Mouse (Mus musculus) forebrain, embryonic 10.5 days (tissue): ENCODE measurements at regions not wholly inside any gene's neighbourhood (a gene's known extent, or its start where the extent isn't known, plus 50 kb on each side); places are given as distances from the start of the nearest gene placed in this dataset.

Experiments
- DNase-seq: peaks from one replicate; pipeline ENCODE4 v3.0.0-alpha.2; 2017; ENCODE audit warnings: low spot score; ENCODE audit errors: extremely low spot score
- H3K27ac ChIP-seq: fragments of 300-500 bp; sonication (generic); 2 replicates; pipeline ENCODE4 v1.5.1; 2016; ENCODE audit warnings: mild to moderate bottlenecking
- H3K27me3 ChIP-seq: fragments of 300-500 bp; sonication (generic); 2 replicates; pipeline ENCODE4 v1.6.1; 2016; ENCODE audit warnings: mild to moderate bottlenecking; ENCODE audit not compliant: poor library complexity, severe bottlenecking
- H3K36me3 ChIP-seq: fragments of 300-500 bp; sonication (generic); replicated peaks from 2 replicates; pipeline ENCODE4 v1.6.1; 2016; ENCODE audit warnings: mild to moderate bottlenecking, moderate library complexity
- H3K4me1 ChIP-seq: fragments of 300-500 bp; sonication (generic); 2 replicates; pipeline ENCODE4 v1.6.1; 2016
- H3K4me3 ChIP-seq: fragments of 300-500 bp; sonication (generic); 2 replicates; pipeline ENCODE4 v1.5.1; 2016; ENCODE audit warnings: mild to moderate bottlenecking, moderate library complexity
- H3K9me3 ChIP-seq: fragments of 300-500 bp; sonication (generic); 2 replicates; pipeline ENCODE4 v1.6.1; 2016; ENCODE audit warnings: mild to moderate bottlenecking, moderate library complexity
- WGBS: fragments of 180-500 bp; shearing (Covaris S2); methylation state at CpG from one replicate; pipeline ENCODE4 v1.1.7; 2016; 5-methylcytosine and 5-hydroxymethylcytosine counted together

DNA sequence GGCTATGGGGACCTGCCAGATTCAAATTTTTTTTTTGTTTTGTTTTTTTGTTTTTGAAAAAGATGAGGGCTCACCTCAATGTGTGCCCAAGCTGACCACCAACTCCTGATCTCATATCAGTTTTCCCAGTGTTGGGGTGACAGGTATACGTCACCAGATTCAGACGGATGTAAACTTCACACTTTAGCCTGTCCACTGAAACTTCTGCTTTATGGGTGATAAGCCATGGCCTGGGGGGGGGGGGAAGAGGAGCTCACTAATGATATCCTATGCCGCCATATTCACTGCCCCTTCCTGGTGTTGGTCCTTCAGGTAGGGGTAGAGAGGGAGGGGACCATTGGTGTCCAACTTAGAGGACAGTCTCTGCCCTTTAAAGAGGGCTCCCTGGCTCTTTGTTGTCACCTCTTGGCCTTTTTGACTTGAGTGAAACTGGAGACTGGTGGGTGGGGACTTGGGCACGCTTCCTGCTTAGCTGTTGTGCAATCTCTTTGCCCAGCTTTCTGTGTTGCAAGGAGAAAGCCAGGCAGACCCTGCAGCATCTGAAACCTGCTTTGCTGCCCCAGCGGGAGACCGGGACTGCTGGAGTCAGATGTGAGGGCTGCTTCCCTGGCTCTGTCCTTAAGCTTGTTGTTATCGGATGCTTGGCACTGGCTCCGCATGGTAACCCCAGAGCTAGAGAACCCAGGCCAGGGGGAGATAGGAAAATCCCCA is 125.8 kb downstream of the Irx5 start:
- Histone ChIP-seq H3K27me3 (peaks cover 13% of the 10 kb centered on the region; the same call in 1 of the 2 replicates), H3K9me3 (no peaks in the 10 kb centered on the region), H3K27ac (0 out of 2 replicates have a peak overlapping the region, but pooled peaks have one; percentile 8), H3K36me3 (no peaks in the 10 kb centered on the region), H3K4me1 (peaks cover 14% of the 10 kb centered on the region), H3K4me3 (no peak overlapping the region)
- 36% methylated on average over 8 of the region's 8 CpGs for WGBS
- DNase-seq: no peak

- WGBS: 88% methylated on average over 8 of the region's 8 CpGs
- H3K4me3 ChIP-seq: no peak overlapping the region
- H3K9me3 ChIP-seq: no peaks in the 10 kb centered on the region
- no peaks in the 10 kb centered on the region; the same call in 1 of the 2 replicates for H3K27me3 ChIP-seq
- no peak overlapping the region for H3K27ac ChIP-seq
- H3K4me1 ChIP-seq: peaks cover 7% of the 10 kb centered on the region
- DNase-seq: no peak
- H3K36me3 ChIP-seq: no peaks in the 10 kb centered on the region
These were observed 131.2 kb downstream of the Irx5 start for GRCm38 (mm10) chr8:92488526-92489159.

DNA sequence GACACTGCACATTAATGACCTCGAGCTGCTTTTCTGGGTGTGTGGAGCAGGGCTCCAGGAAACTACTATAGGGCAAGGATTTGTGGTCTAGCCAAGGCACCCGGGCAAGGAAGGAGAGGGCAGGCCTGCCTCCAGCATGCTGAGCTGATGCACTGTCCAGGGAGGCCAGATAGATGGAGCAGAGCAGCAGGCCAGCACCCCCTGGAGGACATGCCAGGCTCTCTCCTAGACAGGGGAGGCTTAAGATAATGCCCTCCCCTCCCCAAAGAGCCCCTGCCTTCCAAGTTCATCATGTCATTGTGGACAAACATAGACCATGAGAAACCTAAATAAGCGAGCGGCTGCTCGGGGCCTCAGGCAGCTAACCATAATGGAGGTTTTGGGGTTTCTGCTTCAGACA is 134.1 kb downstream of the Irx5 start:
- no peaks in the 10 kb centered on the region for H3K9me3 ChIP-seq
- H3K27ac ChIP-seq: no peak overlapping the region
- no peaks in the 10 kb centered on the region for H3K4me1 ChIP-seq
- no peak for DNase-seq
- WGBS: 83% methylated on average over 5 of the region's 5 CpGs
- H3K27me3 ChIP-seq: no peaks in the 10 kb centered on the region; the same call in 1 of the 2 replicates
- H3K36me3 ChIP-seq: no peaks in the 10 kb centered on the region
- H3K4me3 ChIP-seq: no peak overlapping the region

DNA sequence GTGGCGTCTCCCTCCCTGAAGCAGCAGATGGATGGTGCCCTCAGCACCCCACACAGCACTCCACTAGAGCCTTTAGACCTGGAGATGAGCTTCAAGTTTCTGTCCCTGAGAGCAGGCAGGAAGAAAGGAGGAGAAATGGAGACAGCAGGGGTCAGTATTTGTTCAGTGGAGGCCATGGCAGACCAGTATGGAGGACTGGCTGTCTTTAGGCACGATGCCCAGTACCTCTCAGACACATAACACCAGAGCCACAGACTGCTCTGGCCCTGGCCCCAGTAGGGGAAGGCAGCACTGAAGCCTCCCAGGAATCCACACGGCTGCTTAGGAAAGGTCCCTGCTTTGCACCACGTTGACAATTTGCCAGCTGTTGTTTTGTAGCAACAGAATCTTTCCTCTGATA is 136.0 kb downstream of the Irx5 start:
- no peak overlapping the region for H3K4me3 ChIP-seq
- no peak for DNase-seq
- no peak overlapping the region for H3K27ac ChIP-seq
- H3K4me1 ChIP-seq: no peaks in the 10 kb centered on the region
- no peaks in the 10 kb centered on the region; the same call in 1 of the 2 replicates for H3K27me3 ChIP-seq
- WGBS: 80% methylated on average over 4 of the region's 4 CpGs
- no peaks in the 10 kb centered on the region for H3K36me3 ChIP-seq
- H3K9me3 ChIP-seq: no peaks in the 10 kb centered on the region

GRCm38 (mm10) chr8:92505552-92506281 is 148.3 kb downstream of the Irx5 start:
- no peaks in the 10 kb centered on the region for H3K27me3 ChIP-seq
- H3K9me3 ChIP-seq: no peaks in the 10 kb centered on the region
- H3K36me3 ChIP-seq: no peaks in the 10 kb centered on the region
- DNase-seq: no peak
- H3K27ac ChIP-seq: no peak overlapping the region
- no peak overlapping the region for H3K4me3 ChIP-seq
- H3K4me1 ChIP-seq: peaks cover 11% of the 10 kb centered on the region
- WGBS: 63% methylated on average over 7 of the region's 7 CpGs

DNA sequence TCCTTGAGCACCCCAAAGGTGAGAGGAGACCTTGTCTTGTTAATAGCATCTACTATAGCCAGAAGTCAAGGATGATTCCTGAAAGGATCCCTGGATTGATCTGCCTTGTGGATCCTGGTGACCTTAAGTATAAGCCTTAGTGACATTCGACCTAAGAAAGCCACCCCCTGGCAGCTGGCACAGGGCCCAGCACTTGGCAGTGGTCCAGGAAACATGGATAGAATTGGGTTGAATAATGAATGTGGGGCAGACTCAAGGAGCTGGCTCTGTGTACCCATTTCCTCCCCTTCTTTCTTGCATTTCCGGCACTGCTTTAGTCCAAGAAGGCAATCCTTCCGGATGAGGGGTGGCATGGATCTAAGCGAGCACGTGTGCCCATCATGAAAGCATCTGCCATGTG is 149.0 kb downstream of the Irx5 start:
- peaks cover 11% of the 10 kb centered on the region for H3K4me1 ChIP-seq
- DNase-seq: no peak
- H3K27ac ChIP-seq: no peak overlapping the region
- H3K9me3 ChIP-seq: no peaks in the 10 kb centered on the region
- no peaks in the 10 kb centered on the region for H3K27me3 ChIP-seq
- WGBS: 92% methylated on average over 5 of the region's 5 CpGs
- no peaks in the 10 kb centered on the region for H3K36me3 ChIP-seq
- H3K4me3 ChIP-seq: no peak overlapping the region

GRCm38 (mm10) chr8:92506906-92507305 is 149.5 kb downstream of the Irx5 start:
- H3K4me3 ChIP-seq: no peak overlapping the region
- peaks cover 11% of the 10 kb centered on the region for H3K4me1 ChIP-seq
- no peak overlapping the region for H3K27ac ChIP-seq
- DNase-seq: no peak
- 91% methylated on average over 5 of the region's 5 CpGs for WGBS
- H3K9me3 ChIP-seq: no peaks in the 10 kb centered on the region
- H3K36me3 ChIP-seq: no peaks in the 10 kb centered on the region
- H3K27me3 ChIP-seq: no peaks in the 10 kb centered on the region

DNA sequence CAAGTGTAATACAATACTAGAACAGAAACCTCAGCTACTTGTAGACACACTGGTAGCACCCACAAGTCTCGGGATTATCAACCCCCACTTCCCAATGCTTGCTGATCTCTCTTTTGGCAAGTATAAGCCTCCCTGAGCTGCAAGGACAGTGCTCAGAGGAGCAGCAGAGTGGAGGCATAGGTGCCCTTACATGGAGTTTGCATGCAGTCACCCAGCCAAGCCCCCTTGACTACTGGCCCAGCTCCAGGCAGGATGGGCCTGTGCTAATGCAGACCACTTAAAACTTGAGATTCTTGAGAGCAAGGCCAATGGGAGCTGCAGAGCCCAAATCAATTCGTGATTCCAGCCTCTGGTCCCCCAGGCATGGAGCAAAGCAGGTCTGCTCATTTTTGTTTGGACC is 158.0 kb downstream of the Irx5 start:
- no peaks in the 10 kb centered on the region for H3K27me3 ChIP-seq
- H3K4me3 ChIP-seq: no peak overlapping the region
- WGBS: 82% methylated on average over 2 of the region's 2 CpGs
- no peaks in the 10 kb centered on the region for H3K36me3 ChIP-seq
- H3K4me1 ChIP-seq: no peaks in the 10 kb centered on the region
- H3K9me3 ChIP-seq: peaks cover 5% of the 10 kb centered on the region; the same call in 1 of the 2 replicates
- DNase-seq: no peak
- no peak overlapping the region for H3K27ac ChIP-seq

DNA sequence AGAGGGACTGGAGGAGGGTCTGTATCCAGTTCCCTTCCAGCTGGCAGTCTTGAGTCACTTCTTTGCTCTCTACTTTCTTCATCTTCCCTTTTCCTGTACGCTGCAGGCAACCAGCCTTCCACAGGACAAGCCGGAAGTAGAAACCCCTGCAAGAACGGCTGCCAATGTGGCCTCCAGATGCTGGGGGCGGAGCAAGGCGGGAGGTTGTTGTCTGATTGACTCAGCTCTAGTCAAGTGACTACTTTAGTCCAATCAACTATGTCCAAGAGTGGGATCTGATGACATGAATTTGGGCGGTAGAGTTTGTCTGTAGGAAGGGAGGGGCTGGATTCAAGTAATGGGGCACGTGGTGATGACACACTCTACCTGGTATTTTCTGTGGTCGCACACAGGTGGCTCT is 156.1 kb upstream of the Irx6 start:
- no peak for DNase-seq
- Histone ChIP-seq H3K9me3 (peaks cover 5% of the 10 kb centered on the region; the same call in 1 of the 2 replicates), H3K27me3 (no peaks in the 10 kb centered on the region), H3K4me1 (no peaks in the 10 kb centered on the region), H3K36me3 (no peaks in the 10 kb centered on the region), H3K27ac (no peak overlapping the region), H3K4me3 (no peak overlapping the region)
- WGBS: 87% methylated on average over 8 of the region's 8 CpGs

DNA sequence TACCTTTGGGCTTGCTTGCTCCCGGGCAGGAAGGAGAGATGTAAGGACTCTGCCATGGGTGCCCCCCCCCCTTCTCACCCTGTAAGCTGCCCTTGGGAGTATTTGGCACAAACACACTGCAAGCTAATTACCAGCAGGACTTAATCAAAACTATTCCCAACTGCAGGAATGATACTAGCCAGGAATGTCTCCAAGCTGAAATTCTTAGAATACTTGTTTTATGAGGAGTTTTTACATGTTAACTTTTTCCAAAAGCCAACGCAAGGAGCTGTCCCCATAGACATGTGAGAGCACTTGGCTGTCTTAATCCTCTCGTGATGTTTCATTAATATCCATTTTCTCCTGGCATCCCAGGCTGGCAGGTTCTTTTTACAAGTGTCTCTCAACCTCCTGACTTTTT is 155.6 kb upstream of the Irx6 start:
- no peaks in the 10 kb centered on the region for H3K27me3 ChIP-seq
- peaks cover 5% of the 10 kb centered on the region; the same call in 1 of the 2 replicates for H3K9me3 ChIP-seq
- H3K4me1 ChIP-seq: no peaks in the 10 kb centered on the region
- 91% methylated on average over 3 of the region's 3 CpGs for WGBS
- H3K36me3 ChIP-seq: no peaks in the 10 kb centered on the region
- H3K27ac ChIP-seq: no peak overlapping the region
- DNase-seq: no peak
- no peak overlapping the region for H3K4me3 ChIP-seq

DNA sequence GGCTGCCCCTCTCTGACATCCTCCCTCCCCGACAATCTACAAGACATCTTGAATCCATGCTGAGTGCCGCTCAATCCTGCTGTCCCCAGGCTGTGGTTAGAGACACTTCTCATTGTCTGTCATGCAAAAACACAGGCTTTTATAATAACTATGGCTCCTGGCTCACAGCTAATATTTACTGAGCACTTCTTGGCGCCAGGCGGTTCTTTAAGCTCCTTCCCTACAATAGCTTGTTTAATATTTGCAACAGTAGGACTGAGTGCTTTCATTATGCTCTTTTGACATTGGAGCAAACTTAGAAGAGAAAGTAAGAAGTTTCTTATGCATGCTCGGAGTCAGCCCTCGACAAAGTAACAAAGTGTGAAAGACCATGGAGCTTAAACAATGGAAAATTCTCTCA is 151.6 kb upstream of the Irx6 start:
- H3K4me1 ChIP-seq: no peaks in the 10 kb centered on the region
- WGBS: 90% methylated on average over 6 of the region's 6 CpGs
- no peak overlapping the region for H3K27ac ChIP-seq
- no peak for DNase-seq
- H3K4me3 ChIP-seq: no peak overlapping the region
- H3K36me3 ChIP-seq: no peaks in the 10 kb centered on the region
- H3K9me3 ChIP-seq: peaks cover 5% of the 10 kb centered on the region; the same call in 1 of the 2 replicates
- H3K27me3 ChIP-seq: no peaks in the 10 kb centered on the region

- no peak overlapping the region for H3K4me3 ChIP-seq
- H3K27ac ChIP-seq: no peak overlapping the region
- DNase-seq: no peak
- H3K27me3 ChIP-seq: no peaks in the 10 kb centered on the region
- no peaks in the 10 kb centered on the region for H3K36me3 ChIP-seq
- 72% methylated on average over 11 of the region's 11 CpGs for WGBS
- H3K9me3 ChIP-seq: no peaks in the 10 kb centered on the region
- H3K4me1 ChIP-seq: no peaks in the 10 kb centered on the region; the same call in 1 of the 2 replicates
These were observed 144.3 kb upstream of the Irx6 start for GRCm38 (mm10) chr8:92529756-92530155.

DNA sequence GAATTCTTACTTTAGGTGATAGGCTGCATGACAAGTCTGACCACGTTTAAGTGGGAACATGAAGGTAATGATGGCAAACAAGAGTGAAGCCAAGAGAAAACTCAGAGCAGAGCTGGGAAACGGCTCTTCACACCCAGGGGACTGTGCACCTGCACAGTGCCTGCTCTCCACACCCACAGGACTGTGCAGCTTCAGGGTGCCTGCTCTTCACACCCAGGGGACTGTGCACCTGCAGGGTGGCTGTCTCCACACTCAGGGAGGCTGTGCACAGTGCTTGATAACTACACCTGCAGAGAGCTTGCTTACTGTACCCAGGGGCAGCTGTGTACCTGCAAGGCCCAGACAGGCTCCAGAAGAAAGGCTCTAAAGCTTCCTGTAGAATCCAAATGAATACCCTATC is 133.5 kb upstream of the Irx6 start:
- no peak overlapping the region for H3K27ac ChIP-seq
- WGBS: 63% methylated on average over 2 of the region's 2 CpGs
- H3K4me3 ChIP-seq: no peak overlapping the region
- no peak for DNase-seq
- no peaks in the 10 kb centered on the region for H3K9me3 ChIP-seq
- H3K4me1 ChIP-seq: peaks cover 10% of the 10 kb centered on the region
- no peaks in the 10 kb centered on the region for H3K36me3 ChIP-seq
- H3K27me3 ChIP-seq: peaks cover 49% of the 10 kb centered on the region
